Mouse (Mus musculus): ENCODE measurements around the gene Arsb. TPM values are rescaled to one million over a fixed set of nuclear protein-coding genes. Genes with fewer than 3 reads are reported as not detected.

Gene Arsb
- total RNA-seq, 1 experiment from 2014 or later = 36.1 TPM

GRCm38 (mm10) chr13:93889991-93890390, 118.6 kb downstream of the Arsb start:
- no peak for DNase-seq

DNA sequence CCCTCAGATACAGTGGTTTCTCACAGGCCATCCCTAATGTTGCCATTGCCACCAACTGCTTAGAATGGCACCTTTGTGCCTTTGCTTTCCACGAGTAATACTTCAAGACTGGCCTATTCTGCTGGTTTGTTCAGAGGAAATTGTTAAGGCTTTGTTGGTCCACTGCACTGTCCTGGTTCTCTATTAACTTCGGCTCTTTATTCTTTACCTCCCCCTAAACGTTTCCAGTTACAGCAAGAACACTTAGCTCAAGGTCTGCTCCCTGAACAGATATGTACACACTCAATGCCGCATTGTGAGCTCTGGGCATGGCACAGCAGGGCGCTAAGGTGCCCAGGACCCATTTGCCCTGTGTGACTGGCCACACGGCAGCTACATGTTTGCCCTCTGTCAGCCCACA, 119.8 kb downstream of the Arsb start:
- DNase-seq = no peak

DNA sequence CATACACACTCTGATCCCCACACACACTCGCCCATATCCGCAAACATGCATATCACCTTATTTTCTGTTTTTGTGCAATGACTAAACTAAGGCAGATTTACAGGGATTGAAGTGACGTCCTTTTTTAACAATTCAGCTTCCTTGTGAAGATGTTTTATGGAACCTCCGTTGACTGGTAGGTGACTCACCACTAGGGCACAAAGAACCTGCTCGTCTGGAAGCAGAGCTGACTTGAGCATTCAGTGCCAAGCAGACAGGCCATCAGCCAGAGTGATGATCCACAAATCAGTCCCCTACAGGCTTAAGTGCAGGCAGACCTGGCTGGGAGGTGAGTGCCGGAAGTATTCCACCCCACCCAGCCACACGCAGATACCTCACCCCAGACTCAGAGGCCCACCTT, 120.7 kb downstream of the Arsb start:
- DNase-seq = no peak

- no peak for DNase-seq
Observed at GRCm38 (mm10) chr13:93894105-93894504, 122.7 kb downstream of the Arsb start.

- DNase-seq = no peak
Observed at GRCm38 (mm10) chr13:93895430-93895829, 124.0 kb downstream of the Arsb start.

GRCm38 (mm10) chr13:93897943-93898826, 126.8 kb downstream of the Arsb start:
- peak; percentile 37 for DNase-seq

GRCm38 (mm10) chr13:93899378-93900256, 128.2 kb downstream of the Arsb start:
- no peak for DNase-seq

- DNase-seq = no peak
Observed at GRCm38 (mm10) chr13:93900934-93901626, 129.7 kb downstream of the Arsb start.

DNA sequence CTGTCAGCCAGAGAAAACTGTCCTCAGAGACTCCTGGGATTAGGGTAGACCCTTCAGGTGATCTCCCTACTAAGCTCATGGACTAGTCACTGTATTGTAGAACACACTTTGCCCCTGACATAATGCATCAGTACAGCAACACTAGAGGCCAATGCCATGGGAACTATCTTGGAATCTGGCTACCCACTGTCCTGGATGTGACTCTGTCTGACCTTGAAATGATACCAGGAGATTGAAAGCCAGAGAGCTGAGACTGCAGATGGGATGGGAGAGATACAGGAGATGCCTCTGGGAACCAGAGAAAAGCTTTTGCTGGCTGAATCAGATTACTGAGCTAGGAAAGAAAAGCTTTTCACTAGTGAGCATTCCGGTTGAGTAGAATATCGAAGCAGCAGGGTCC, 130.7 kb downstream of the Arsb start:
- no peak for DNase-seq

DNA sequence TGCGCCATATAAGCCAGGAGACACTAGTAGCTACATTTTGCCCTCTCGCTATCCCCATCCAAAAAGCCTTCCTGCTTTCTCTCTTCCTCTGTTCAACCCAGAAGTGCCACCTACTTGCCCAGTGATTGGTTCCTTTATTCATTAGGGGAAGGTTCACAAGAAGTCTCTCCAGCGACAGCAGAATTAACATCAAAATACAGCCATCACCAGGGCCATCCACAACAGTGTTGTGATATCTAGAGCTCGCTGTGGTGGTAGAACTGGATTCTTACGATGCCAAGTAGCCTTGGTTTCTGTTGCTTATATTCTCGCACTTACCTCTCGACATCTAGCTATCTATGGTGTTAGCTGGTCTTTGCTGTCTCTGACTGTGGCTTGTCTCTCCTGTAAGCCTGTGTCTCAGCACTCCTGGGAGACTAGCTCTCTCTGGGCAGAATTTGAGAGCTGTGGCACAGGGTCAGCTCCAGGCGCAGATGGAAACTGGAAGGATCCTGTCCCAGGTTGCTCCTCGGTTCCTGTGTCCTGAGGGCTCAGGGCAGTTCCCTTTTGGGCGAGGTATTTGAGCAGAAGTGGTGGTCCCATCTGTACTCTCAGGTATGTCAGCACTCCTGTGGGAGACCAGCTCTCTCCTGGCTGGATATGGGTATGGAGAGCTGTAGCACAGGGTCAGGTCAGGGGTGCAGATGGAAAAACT, 135.3 kb downstream of the Arsb start:
- DNase-seq = no peak

DNA sequence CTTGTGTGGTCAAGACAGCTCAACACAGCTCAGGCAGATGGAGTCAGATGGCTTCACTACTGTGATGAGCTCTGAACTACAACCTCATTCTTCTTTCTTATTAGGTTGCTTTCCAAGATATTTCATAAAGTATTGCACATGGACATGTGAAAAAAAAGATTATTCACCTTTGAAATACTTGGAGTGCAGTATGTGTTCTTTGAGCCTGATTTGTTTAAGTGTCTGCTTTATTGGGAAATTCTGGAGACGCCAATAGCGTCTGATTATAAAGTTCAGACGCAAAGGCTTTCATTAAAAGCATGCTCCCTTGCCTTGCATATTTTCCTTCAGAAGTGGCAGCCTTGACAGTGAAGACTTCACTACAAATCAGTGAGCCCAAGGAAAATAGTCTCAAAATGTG, 136.5 kb downstream of the Arsb start:
- DNase-seq = no peak

DNA sequence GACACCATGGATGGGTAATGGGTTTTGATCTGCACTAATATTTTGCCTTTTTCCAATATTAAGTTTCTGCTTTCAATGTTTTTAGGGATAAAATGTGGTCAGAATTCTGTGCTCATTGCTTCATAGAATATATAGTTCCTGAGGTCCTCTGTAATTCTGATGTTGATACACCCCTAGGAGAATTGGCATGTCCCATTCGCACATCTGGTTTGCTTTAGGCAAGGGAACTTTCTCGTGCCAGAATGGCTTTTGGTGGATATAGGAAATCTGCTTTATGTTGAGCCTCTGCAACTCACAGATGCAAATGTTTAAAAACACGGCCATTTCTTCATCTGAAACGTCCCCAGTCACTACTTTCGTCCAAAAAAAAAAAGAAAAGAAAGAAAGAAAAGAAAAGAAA, 138.4 kb downstream of the Arsb start:
- no peak for DNase-seq

DNA sequence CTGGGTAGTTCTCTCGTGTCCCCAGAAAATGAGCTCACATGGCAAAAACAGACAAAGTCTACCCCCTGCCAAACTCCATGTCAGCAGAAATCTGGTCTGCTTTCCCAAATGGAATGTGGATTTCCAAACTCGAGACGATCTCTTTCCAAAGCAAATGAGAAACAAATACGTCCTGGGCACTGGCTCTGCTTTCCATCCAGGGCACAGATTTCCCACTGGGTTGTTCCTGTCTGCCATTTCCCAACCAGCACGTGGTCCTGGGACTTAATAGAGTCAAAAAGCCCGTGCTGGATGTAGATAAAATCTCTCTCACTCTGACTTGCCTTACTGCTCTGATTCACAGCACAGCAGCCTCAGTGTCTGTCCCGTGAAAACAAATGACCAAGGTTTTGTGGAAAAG, 139.6 kb downstream of the Arsb start:
- peak; percentile 58 for DNase-seq

- DNase-seq = no peak
Observed at GRCm38 (mm10) chr13:93912326-93912915, 141.0 kb downstream of the Arsb start.

- DNase-seq = no peak
Observed at GRCm38 (mm10) chr13:93914206-93914605, 142.8 kb downstream of the Arsb start.

DNA sequence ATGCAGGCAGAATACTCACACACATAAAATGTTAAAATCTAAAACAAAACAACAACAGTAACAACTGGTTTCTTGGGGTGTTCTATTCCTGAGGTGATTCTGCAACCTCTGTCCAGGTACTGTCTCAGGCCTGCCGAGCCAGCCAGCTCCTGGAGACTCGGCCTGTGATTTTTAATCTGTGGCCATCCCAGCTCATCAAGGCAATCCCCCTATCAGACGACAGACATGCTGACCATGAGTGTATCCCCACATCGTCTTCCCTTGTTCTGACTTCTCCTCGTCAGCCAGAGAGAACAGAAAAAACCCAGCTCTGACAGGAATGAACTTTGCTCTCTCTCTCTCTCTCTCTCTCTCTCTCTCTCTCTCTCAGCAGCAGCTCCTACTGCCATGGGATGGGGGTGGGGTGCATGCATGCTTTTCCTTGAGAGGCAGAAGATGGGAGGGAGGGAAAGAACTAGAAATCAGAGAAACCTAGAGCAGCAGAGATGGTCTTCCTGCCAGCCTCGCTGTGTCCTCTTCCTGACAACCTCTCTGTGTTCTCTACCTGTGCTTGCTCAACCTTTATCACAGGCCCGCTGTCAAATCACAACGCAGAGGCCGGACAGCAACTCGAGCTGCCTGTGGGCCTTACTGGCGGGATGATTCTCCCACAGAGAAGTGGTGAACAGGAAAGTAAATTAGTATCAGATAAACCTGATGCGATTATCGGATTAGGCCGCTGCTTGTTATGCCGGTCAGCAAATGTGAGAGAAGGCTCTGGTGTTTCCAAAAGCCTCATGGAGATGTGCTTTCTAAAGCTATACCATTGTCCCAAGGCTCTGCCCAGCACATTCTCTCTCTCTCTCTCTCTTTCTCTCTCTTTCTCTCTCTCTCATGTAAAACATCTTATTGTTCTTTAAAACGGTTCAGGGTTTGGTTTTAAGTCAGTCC, 144.5 kb downstream of the Arsb start:
- no peak for DNase-seq

GRCm38 (mm10) chr13:93919536-93919935, 148.1 kb downstream of the Arsb start:
- DNase-seq = no peak

DNA sequence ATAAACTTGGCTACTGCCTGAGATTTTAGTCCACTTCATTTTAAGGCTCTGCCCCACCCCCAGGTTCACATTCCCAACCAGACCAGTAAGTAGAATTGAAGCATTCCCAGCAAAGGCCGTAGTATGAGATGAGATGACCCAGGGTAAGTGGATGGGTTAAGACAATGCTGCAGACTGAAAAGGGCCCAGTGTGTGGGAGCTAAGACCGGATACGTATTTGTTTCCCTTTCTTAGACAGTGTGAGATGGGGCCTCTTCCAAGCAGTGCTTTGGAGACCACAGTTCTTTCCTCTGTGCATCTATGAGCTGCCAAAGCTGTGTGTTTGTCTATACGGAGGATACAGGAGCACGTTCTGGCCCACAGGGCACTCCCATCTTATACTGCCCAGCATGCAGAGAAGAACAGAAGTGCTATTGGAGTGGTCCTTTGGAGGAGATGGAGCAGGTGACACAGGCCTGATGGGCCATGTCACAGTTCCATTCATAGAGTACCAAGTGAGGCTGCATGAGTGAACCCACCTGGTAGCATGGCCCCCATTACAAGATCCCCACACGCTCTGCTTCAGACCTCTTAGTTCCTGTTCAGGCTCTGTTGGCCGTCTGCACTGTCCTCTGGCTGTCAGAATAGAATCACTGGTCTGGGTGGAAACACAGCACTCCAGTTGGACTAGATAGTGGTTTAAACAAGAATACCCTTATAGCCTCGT, 148.8 kb downstream of the Arsb start:
- DNase-seq = no peak

- DNase-seq = peak; percentile 37
Observed at GRCm38 (mm10) chr13:93920786-93921300, 149.4 kb downstream of the Arsb start.
